Mouse (Mus musculus): ENCODE results near the gene Fbf1.

- TF ChIP-seq ZC3H11A (IDR thresholded peaks at IDR 0.05; ENCODE audit: borderline replicate concordance, low read depth, low read length) (no peak), ZNF384 (IDR thresholded peaks at IDR 0.05; ENCODE audit: low read depth, low read length) (no peak), CHD2 (IDR thresholded peaks at IDR 0.05; ENCODE audit: low read depth, low read length) (no peak)
Observed at GRCm38 (mm10) chr11:116107777-116108285, 60.1 kb downstream of the Fbf1 start.

Measured in ES-E14 (cell line).